23 mouse cellular contexts compared by ENCODE assay signal in the genomic region with DNA sequence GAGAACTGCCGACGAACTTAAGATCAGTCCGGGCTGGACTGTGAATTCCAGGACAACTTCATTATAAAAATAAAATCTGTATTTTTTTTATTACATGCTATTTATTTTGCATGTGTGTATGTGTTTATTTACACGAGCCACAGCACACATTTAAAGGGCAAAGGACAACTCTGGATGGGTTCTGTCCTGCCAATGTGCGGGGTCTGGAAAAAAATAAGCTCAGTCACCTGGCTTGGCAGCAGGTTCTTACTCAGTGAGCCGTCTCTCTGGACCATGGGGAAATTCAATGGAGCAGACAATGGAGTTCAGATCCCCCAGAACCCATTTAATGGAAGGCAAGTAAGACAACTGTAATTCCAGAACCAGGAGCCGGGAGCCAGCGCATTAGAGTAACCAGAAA. TPM values are rescaled to one million over a fixed set of nuclear protein-coding genes. Genes with fewer than 3 reads are reported as not detected.
DNase-seq lines count a peak whose midpoint lies in the region; ATAC-seq and TF ChIP-seq lines count a peak whose summit lies in the region.
"Had no signal": no experiment of that assay in that cellular context is flagged by ENCODE, and none has a peak within 500 bp of the region (broad histone marks: within the 10 kb centered on the region; RNA-seq: fewer than 3 reads in every experiment).

No protein-coding gene starts in this region.

- H3K36me3 ChIP-seq in kidney, adult 2 months (ENCODE audit: control insufficient read depth, insufficient read depth, low read length): peaks cover 1% of the 10 kb centered on the region; the same call in 1 of the 2 replicates
- H3K36me3 ChIP-seq in liver, embryonic 12.5 days: peaks cover 92% of the 10 kb centered on the region
- H3K36me3 ChIP-seq in liver, embryonic 11.5 days (ENCODE audit: control insufficient read depth, insufficient read depth, low read length): peaks cover 42% of the 10 kb centered on the region
- H3K36me3 ChIP-seq in liver, embryonic 15.5 days (replicated peaks): peaks cover 89% of the 10 kb centered on the region

- WGBS in kidney, adult 2 months: 49% methylated on average over 8 of the region's 8 CpGs
- 89% methylated on average over 8 of the region's 8 CpGs for WGBS in liver, embryonic 12.5 days (ENCODE audit: insufficient replicate concordance)
- 91% methylated on average over 8 of the region's 8 CpGs for WGBS in liver, embryonic 11.5 days
- 87% methylated on average over 8 of the region's 8 CpGs for WGBS in liver, embryonic 15.5 days (ENCODE audit: insufficient replicate concordance)

- 0 out of 2 replicates have a peak overlapping the region, but pooled peaks have one; percentile 1 for H3K9ac ChIP-seq in liver, embryonic 12.5 days
- no peak overlapping the region for H3K9ac ChIP-seq in liver, embryonic 11.5 days (ENCODE audit: low read depth, low read length)
- H3K9ac ChIP-seq in liver, embryonic 15.5 days: no peak overlapping the region
- H3K9ac ChIP-seq: forebrain, embryonic 13.5 days; heart, embryonic 12.5 days; hindbrain, embryonic 14.5 days had no signal

- peak overlapping the region; percentile 78 for H3K27ac ChIP-seq in gastrocnemius, adult 2 months
- H3K27ac ChIP-seq in kidney, adult 2 months (ENCODE audit: insufficient read depth, low read depth, low read length): no peak overlapping the region
- H3K27ac ChIP-seq in liver, embryonic 12.5 days: peak overlapping the region; percentile 43; the same call in 1 of the 2 replicates
- no peak overlapping the region for H3K27ac ChIP-seq in liver, embryonic 11.5 days (ENCODE audit: low read depth, low read length)
- H3K27ac ChIP-seq in liver, embryonic 15.5 days (replicated peaks): peak overlapping the region; percentile 38; the same call in 1 of the 2 replicates
- H3K27ac ChIP-seq: forebrain, embryonic 10.5 days; forebrain, embryonic 13.5 days; hindbrain, embryonic 14.5 days had no signal

- H3K9me3 ChIP-seq in liver, embryonic 12.5 days (replicated peaks): no peaks in the 10 kb centered on the region
- H3K9me3 ChIP-seq in liver, embryonic 11.5 days (ENCODE audit: control insufficient read depth, low read length): no peaks in the 10 kb centered on the region
- H3K9me3 ChIP-seq in liver, embryonic 15.5 days (replicated peaks): no peaks in the 10 kb centered on the region
- H3K9me3 ChIP-seq: forebrain, embryonic 10.5 days; forebrain, embryonic 13.5 days; G1E; heart, embryonic 12.5 days had no signal

- no peak for TF ChIP-seq POLR2A in kidney, adult 2 months (IDR thresholded peaks at IDR 0.05; ENCODE audit: low read depth, low read length)

- peak overlapping the region; percentile 3 for H3K4me3 ChIP-seq in gastrocnemius, adult 2 months
- no peak overlapping the region for H3K4me3 ChIP-seq in kidney, adult 2 months (ENCODE audit: insufficient read depth, low read depth, low read length)
- no peak overlapping the region for H3K4me3 ChIP-seq in liver, embryonic 12.5 days
- H3K4me3 ChIP-seq in liver, embryonic 11.5 days (ENCODE audit: low read depth, low read length): no peak overlapping the region
- no peak overlapping the region for H3K4me3 ChIP-seq in liver, embryonic 15.5 days (replicated peaks)
- H3K4me3 ChIP-seq: forebrain, embryonic 10.5 days; forebrain, embryonic 13.5 days; heart, embryonic 12.5 days had no signal

- intact Hi-C loops in gastrocnemius, adult 2 months (cut with DNase I): no loop called here

- peak overlapping the region; percentile 29; the same call in 1 of the 2 replicates for H3K4me2 ChIP-seq in liver, embryonic 12.5 days
- no peak overlapping the region for H3K4me2 ChIP-seq in liver, embryonic 11.5 days
- peak overlapping the region; percentile 5; the same call in 1 of the 2 replicates for H3K4me2 ChIP-seq in liver, embryonic 15.5 days
- H3K4me2 ChIP-seq: forebrain, embryonic 13.5 days; heart, embryonic 12.5 days; hindbrain, embryonic 14.5 days had no signal

- TF ChIP-seq CTCF in gastrocnemius, adult 2 months (IDR thresholded peaks at IDR 0.05): no peak
- TF ChIP-seq CTCF in kidney, adult 2 months (conservative IDR thresholded peaks at IDR 0.05; ENCODE audit: insufficient read depth, insufficient read length, low read depth, low read length): no peak

- peak; percentile 20 for DNase-seq in gastrocnemius, adult 2 months
- no peak for DNase-seq in gastrocnemius, adult 8-10 months (ENCODE audit: low spot score in 2 of 2)
- DNase-seq in kidney, adult 2 months: peak; percentile 57
- no peak for DNase-seq in kidney, adult 8-10 months
- DNase-seq in liver, embryonic 11.5 days (ENCODE audit: low spot score): no peak
- DNase-seq in layer of hippocampus, adult 8-10 months (ENCODE audit: low spot score in 2 of 2): no peak
- DNase-seq: adrenal gland, postnatal 10 days; adrenal gland, postnatal 36 days; cerebellum, adult 18-20 months; cerebellum, adult 9-10 months; cerebellum, postnatal 14 days; gastrocnemius, postnatal 25 days; heart, postnatal 14 days; heart, postnatal 4 days had no signal

- peaks cover 27% of the 10 kb centered on the region for H3K4me1 ChIP-seq in kidney, adult 2 months (ENCODE audit: control insufficient read depth, insufficient read depth, low read length)
- peaks cover 66% of the 10 kb centered on the region for H3K4me1 ChIP-seq in liver, embryonic 12.5 days
- peaks cover 27% of the 10 kb centered on the region for H3K4me1 ChIP-seq in liver, embryonic 11.5 days (replicated peaks; ENCODE audit: control insufficient read depth, insufficient read depth, low read length)
- H3K4me1 ChIP-seq in liver, embryonic 15.5 days (replicated peaks): peaks cover 53% of the 10 kb centered on the region

- no peaks in the 10 kb centered on the region for H3K27me3 ChIP-seq in kidney, adult 2 months (replicated peaks; ENCODE audit: control insufficient read depth, insufficient read depth, low read length)
- no peaks in the 10 kb centered on the region for H3K27me3 ChIP-seq in liver, embryonic 12.5 days (replicated peaks)
- H3K27me3 ChIP-seq in liver, embryonic 11.5 days (replicated peaks; ENCODE audit: control insufficient read depth, insufficient read depth, low read length): no peaks in the 10 kb centered on the region
- H3K27me3 ChIP-seq in liver, embryonic 15.5 days: no peaks in the 10 kb centered on the region
- H3K27me3 ChIP-seq: forebrain, embryonic 13.5 days; heart, embryonic 12.5 days; Patski had no signal

- no peak for ATAC-seq in liver, embryonic 12.5 days
- no peak for ATAC-seq in liver, embryonic 11.5 days (replicated peaks; ENCODE audit: low FRiP score)
- ATAC-seq in liver, embryonic 15.5 days (ENCODE audit: insufficient read depth): no peak
- ATAC-seq: forebrain, embryonic 13.5 days; forebrain, embryonic 16.5 days; Patski had no signal

RNA-seq across cellular contexts. Expression of gene Rnf10, which starts 11.6 kb away (rescaled TPM):
- 100 to 1,000 TPM; 269 to 274 TPM for total RNA-seq in gastrocnemius, adult 2 months (2021)
- 100 to 1,000 TPM; 304 to 367 (median 342) TPM for total RNA-seq in gastrocnemius, adult 8-10 months (2022)
- polyA plus RNA-seq in kidney, adult 2 months (2012; rRNA removed): 129 and 144 TPM in 2 replicates
- 166 and 172 TPM in 2 replicates for polyA plus RNA-seq in liver, embryonic 12.5 days (2016; fragmentation: Nextera tagmentation; extraction: Ambion mirVana)
- polyA plus RNA-seq in liver, embryonic 11.5 days (2014; fragmentation: Nextera tagmentation; extraction: Ambion mirVana): 72.2 and 76.8 TPM in 2 replicates
- 146 and 173 TPM in 2 replicates for polyA plus RNA-seq in liver, embryonic 15.5 days (2015; fragmentation: Nextera tagmentation; extraction: Ambion mirVana)
- 100 to 1,000 TPM; 226 to 251 (median 245) TPM for total RNA-seq in layer of hippocampus, adult 8-10 months (2022)

RNA-seq across cellular contexts. Expression of gene Coq5, which starts 18.3 kb away (rescaled TPM):
- 100 to 1,000 TPM in 1 of 2 experiments, 10 to 100 TPM in 1; 63.8 to 112 TPM for total RNA-seq in gastrocnemius, adult 2 months (2021)
- 10 to 100 TPM; 73.1 to 89.5 (median 82.1) TPM for total RNA-seq in gastrocnemius, adult 8-10 months (2022)
- polyA plus RNA-seq in kidney, adult 2 months (2012; rRNA removed): 19.5 and 25.1 TPM in 2 replicates
- 43.3 and 46.2 TPM in 2 replicates for polyA plus RNA-seq in liver, embryonic 12.5 days (2016; fragmentation: Nextera tagmentation; extraction: Ambion mirVana)
- 62.7 and 67.9 TPM in 2 replicates for polyA plus RNA-seq in liver, embryonic 11.5 days (2014; fragmentation: Nextera tagmentation; extraction: Ambion mirVana)
- polyA plus RNA-seq in liver, embryonic 15.5 days (2015; fragmentation: Nextera tagmentation; extraction: Ambion mirVana): 27.5 and 28.4 TPM in 2 replicates
- 10 to 100 TPM; 38.7 to 45.6 (median 41.5) TPM for total RNA-seq in layer of hippocampus, adult 8-10 months (2022)

RNA-seq across cellular contexts. Expression of gene Pop5, which starts 25.5 kb away (rescaled TPM):
- total RNA-seq in gastrocnemius, adult 2 months (2021): 10 to 100 TPM; 27.8 to 51.7 TPM
- 10 to 100 TPM; 27.3 to 40.7 (median 38.0) TPM for total RNA-seq in gastrocnemius, adult 8-10 months (2022)
- polyA plus RNA-seq in kidney, adult 2 months (2012; rRNA removed): 132 and 160 TPM in 2 replicates
- 140 and 143 TPM in 2 replicates for polyA plus RNA-seq in liver, embryonic 12.5 days (2016; fragmentation: Nextera tagmentation; extraction: Ambion mirVana)
- 171 and 181 TPM in 2 replicates for polyA plus RNA-seq in liver, embryonic 11.5 days (2014; fragmentation: Nextera tagmentation; extraction: Ambion mirVana)
- 84.0 and 88.1 TPM in 2 replicates for polyA plus RNA-seq in liver, embryonic 15.5 days (2015; fragmentation: Nextera tagmentation; extraction: Ambion mirVana)
- 100 to 1,000 TPM in 2 of 4 experiments, 10 to 100 TPM in 2; 89.0 to 104 (median 99.1) TPM for total RNA-seq in layer of hippocampus, adult 8-10 months (2022)

RNA-seq across cellular contexts. Expression of gene Dynll1, which starts 39.7 kb away (rescaled TPM):
- 100 to 1,000 TPM in 1 of 2 experiments, 10 to 100 TPM in 1; 48.4 to 115 TPM for total RNA-seq in gastrocnemius, adult 2 months (2021)
- 10 to 100 TPM; 37.7 to 68.0 (median 49.9) TPM for total RNA-seq in gastrocnemius, adult 8-10 months (2022)
- 108 and 129 TPM in 2 replicates for polyA plus RNA-seq in kidney, adult 2 months (2012; rRNA removed)
- polyA plus RNA-seq in liver, embryonic 12.5 days (2016; fragmentation: Nextera tagmentation; extraction: Ambion mirVana): 825 and 857 TPM in 2 replicates
- 1,214 and 1,307 TPM in 2 replicates for polyA plus RNA-seq in liver, embryonic 11.5 days (2014; fragmentation: Nextera tagmentation; extraction: Ambion mirVana)
- polyA plus RNA-seq in liver, embryonic 15.5 days (2015; fragmentation: Nextera tagmentation; extraction: Ambion mirVana): 525 and 554 TPM in 2 replicates
- total RNA-seq in layer of hippocampus, adult 8-10 months (2022): 100 to 1,000 TPM; 630 to 827 (median 734) TPM

Comparison
In these comparisons a context has a peak if more than half of its experiments do, and no peak if none do; other contexts are left out.
1. DNase-seq: peak in gastrocnemius, adult 2 months (single experiment) and kidney, adult 2 months (single experiment); none in gastrocnemius, adult 8-10 months (0 of 2), kidney, adult 8-10 months (0 of 2), liver, embryonic 11.5 days (single experiment) and layer of hippocampus, adult 8-10 months (0 of 2).
2. H3K27ac ChIP-seq: peak in gastrocnemius, adult 2 months (single experiment), liver, embryonic 12.5 days (single experiment) and liver, embryonic 15.5 days (single experiment); none in kidney, adult 2 months (single experiment) and liver, embryonic 11.5 days (single experiment).